Mouse (Mus musculus): ENCODE results near the gene Gm20403.
"Not testable (repeated sequence)": the region's sequence is repeated elsewhere in the genome, so short reads cannot be mapped to it uniquely, and the experiment has no call there.

Gene Gm20403

GRCm38 (mm10) chr12:54993246-54994067 is 7.1 kb upstream of the Gm20403 start:
- DNase-seq (ENCODE audit: low spot score) = no peak

- no peak for DNase-seq (ENCODE audit: low spot score)
Observed at GRCm38 (mm10) chr12:54992814-54993213, 6.5 kb upstream of the Gm20403 start.

- DNase-seq (ENCODE audit: low spot score) = no peak
Observed at GRCm38 (mm10) chr12:54988323-54988850, 2.1 kb upstream of the Gm20403 start.

GRCm38 (mm10) chr12:54987156-54987555 is 827 bp upstream of the Gm20403 start:
- DNase-seq (ENCODE audit: low spot score) = no peak

GRCm38 (mm10) chr12:54985257-54986051 is 875 bp downstream of the Gm20403 start:
- peak; percentile 46 for DNase-seq (ENCODE audit: low spot score)

GRCm38 (mm10) chr12:54984701-54985256 is 1.6 kb downstream of the Gm20403 start:
- DNase-seq (ENCODE audit: low spot score) = peak; percentile 43

- no peak for DNase-seq (ENCODE audit: low spot score)
Observed at GRCm38 (mm10) chr12:54982935-54983715, 3.2 kb downstream of the Gm20403 start.

GRCm38 (mm10) chr12:54981962-54982361 is 4.4 kb downstream of the Gm20403 start:
- no peak for DNase-seq (ENCODE audit: low spot score)

GRCm38 (mm10) chr12:54980939-54981338 is 5.4 kb downstream of the Gm20403 start:
- no peak for DNase-seq (ENCODE audit: low spot score)

GRCm38 (mm10) chr12:54980532-54980931 is 5.8 kb downstream of the Gm20403 start:
- DNase-seq (ENCODE audit: low spot score) = no peak

- DNase-seq (ENCODE audit: low spot score) = no peak
Observed at GRCm38 (mm10) chr12:54969033-54969432, 17.3 kb downstream of the Gm20403 start.

- DNase-seq (ENCODE audit: low spot score) = no peak
Observed at GRCm38 (mm10) chr12:54965532-54966160, 20.7 kb downstream of the Gm20403 start.

- no peak for DNase-seq (ENCODE audit: low spot score)
Observed at GRCm38 (mm10) chr12:54959569-54959968, 26.8 kb downstream of the Gm20403 start.

- no peak for DNase-seq (ENCODE audit: low spot score)
Observed at GRCm38 (mm10) chr12:54956974-54957373, 29.4 kb downstream of the Gm20403 start.

- no peak for DNase-seq (ENCODE audit: low spot score)
Observed at GRCm38 (mm10) chr12:54956457-54956856, 29.9 kb downstream of the Gm20403 start.

GRCm38 (mm10) chr12:54946116-54946515 is 40.2 kb downstream of the Gm20403 start:
- DNase-seq (ENCODE audit: low spot score) = no peak

- not testable (repeated sequence) for DNase-seq (ENCODE audit: low spot score)
Observed at GRCm38 (mm10) chr12:54942586-54943157, 43.7 kb downstream of the Gm20403 start.

- DNase-seq (ENCODE audit: low spot score) = not testable (repeated sequence)
Observed at GRCm38 (mm10) chr12:54937581-54938343, 48.6 kb downstream of the Gm20403 start.

Measured in ovary, postnatal 14 days (tissue).